Mouse (Mus musculus): ENCODE data around the gene Ushbp1.

Ushbp1 gene

GRCm38 (mm10) chr8:71392871-71393270, 2.7 kb downstream of the Ushbp1 start:
- peak; percentile 16 for DNase-seq (ENCODE audit: low spot score)

- peak; percentile 1 for DNase-seq (ENCODE audit: low spot score)
Observed at GRCm38 (mm10) chr8:71392391-71392790, 3.2 kb downstream of the Ushbp1 start.

GRCm38 (mm10) chr8:71391696-71392095, 3.9 kb downstream of the Ushbp1 start:
- peak; percentile 0 for DNase-seq (ENCODE audit: low spot score)

GRCm38 (mm10) chr8:71388267-71388666, 7.3 kb downstream of the Ushbp1 start:
- DNase-seq (ENCODE audit: low spot score), result no peak

- no peak for DNase-seq (ENCODE audit: low spot score)
Observed at GRCm38 (mm10) chr8:71385212-71385835, 10.3 kb downstream of the Ushbp1 start.

GRCm38 (mm10) chr8:71383860-71384259, 11.7 kb downstream of the Ushbp1 start:
- DNase-seq (ENCODE audit: low spot score), result no peak

- no peak for DNase-seq (ENCODE audit: low spot score)
Observed at GRCm38 (mm10) chr8:71383396-71383795, 12.2 kb downstream of the Ushbp1 start.

- DNase-seq (ENCODE audit: low spot score), result peak; percentile 91
Observed at GRCm38 (mm10) chr8:71381971-71382961, 13.3 kb downstream of the Ushbp1 start.

- peak; percentile 77 for DNase-seq (ENCODE audit: low spot score)
Observed at GRCm38 (mm10) chr8:71381421-71381970, 14.1 kb downstream of the Ushbp1 start, which contains the start of gene Nr2f6. TSS of gene Nr2f6 (minus strand) at chr8:71381960.

- peak; percentile 41 for DNase-seq (ENCODE audit: low spot score)
Observed at GRCm38 (mm10) chr8:71380178-71381171, 15.1 kb downstream of the Ushbp1 start.

GRCm38 (mm10) chr8:71379512-71380075, 16.0 kb downstream of the Ushbp1 start:
- DNase-seq (ENCODE audit: low spot score), result no peak

- no peak for DNase-seq (ENCODE audit: low spot score)
Observed at GRCm38 (mm10) chr8:71379008-71379407, 16.6 kb downstream of the Ushbp1 start.

- no peak for DNase-seq (ENCODE audit: low spot score)
Observed at GRCm38 (mm10) chr8:71376423-71377030, 19.1 kb downstream of the Ushbp1 start.

GRCm38 (mm10) chr8:71375581-71376422, 19.8 kb downstream of the Ushbp1 start:
- DNase-seq (ENCODE audit: low spot score), result peak; percentile 50

- no peak for DNase-seq (ENCODE audit: low spot score)
Observed at GRCm38 (mm10) chr8:71374616-71375206, 20.9 kb downstream of the Ushbp1 start.

- no peak for DNase-seq (ENCODE audit: low spot score)
Observed at GRCm38 (mm10) chr8:71373000-71373399, 22.6 kb downstream of the Ushbp1 start.

- no peak for DNase-seq (ENCODE audit: low spot score)
Observed at GRCm38 (mm10) chr8:71372427-71372826, 23.2 kb downstream of the Ushbp1 start.

GRCm38 (mm10) chr8:71371236-71371848, 24.3 kb downstream of the Ushbp1 start, which contains the start of gene Ocel1:
TSS of gene Ocel1 (plus strand) at chr8:71371298.
- peak; percentile 97 for DNase-seq (ENCODE audit: low spot score)
